Mouse (Mus musculus) midbrain, embryonic 16.5 days (tissue): ENCODE results near the gene H2al1h. TPM values are rescaled to one million over a fixed set of nuclear protein-coding genes. Genes with fewer than 3 reads are reported as not detected.

Source experiments
- ATAC-seq: fragments of 200-750 bp; cut with Nextera tagmentation; 2 replicates; pipeline ENCODE4 v1.8.0; 2017; ENCODE audit warnings: moderate TSS enrichment
- H3K27ac ChIP-seq: fragments of 300-500 bp; sonication (generic); 2 replicates; pipeline ENCODE4 v1.5.1; 2014; ENCODE audit warnings: mild to moderate bottlenecking, low read length, mixed read lengths
- H3K27me3 ChIP-seq: fragments of 300-500 bp; sonication (generic); 2 replicates; pipeline ENCODE4 v1.6.1; 2014; ENCODE audit warnings: low read depth, low read length, mixed read lengths; ENCODE audit not compliant: control insufficient read depth, insufficient read depth
- H3K36me3 ChIP-seq: fragments of 300-500 bp; sonication (generic); 2 replicates; pipeline ENCODE4 v1.6.1; 2014; ENCODE audit warnings: mild to moderate bottlenecking, low read length, moderate library complexity, mixed read lengths; ENCODE audit not compliant: control insufficient read depth, insufficient read depth
- H3K4me1 ChIP-seq: fragments of 300-500 bp; sonication (generic); 2 replicates; pipeline ENCODE4 v1.6.1; 2014; ENCODE audit warnings: mild to moderate bottlenecking, low read length, mixed read lengths; ENCODE audit not compliant: control insufficient read depth, insufficient read depth
- H3K4me2 ChIP-seq: fragments of 300-500 bp; sonication (generic); 2 replicates; pipeline ENCODE4 v1.6.1; 2014; ENCODE audit warnings: mild to moderate bottlenecking, low read length, mixed read lengths
- H3K4me3 ChIP-seq: fragments of 300-500 bp; sonication (generic); 2 replicates; pipeline ENCODE4 v1.5.1; 2014; ENCODE audit warnings: low read depth, mild to moderate bottlenecking, low read length, moderate library complexity, mixed read lengths
- H3K9ac ChIP-seq: fragments of 300-500 bp; sonication (generic); 2 replicates; pipeline ENCODE4 v1.6.1; 2014; ENCODE audit warnings: low read depth, low read length, mixed read lengths
- H3K9me3 ChIP-seq: fragments of 300-500 bp; sonication (generic); replicated peaks from 2 replicates; pipeline ENCODE4 v1.6.1; 2014; ENCODE audit warnings: mild to moderate bottlenecking, low read length, mixed read lengths; ENCODE audit not compliant: control insufficient read depth, poor library complexity, severe bottlenecking
- WGBS: fragments of 180-500 bp; shearing (Covaris S2); extraction: QIAGEN DNeasy Blood & Tissue Kit; methylation state at CpG from one replicate; pipeline ENCODE4 v1.1.7; 2014; 5-methylcytosine and 5-hydroxymethylcytosine counted together
- polyA plus RNA-seq: library from polyadenylated mRNA; unstranded; fragments of >200 nt; fragmentation: Nextera tagmentation; extraction: Ambion mirVana; gene quantifications from 2 replicates; pipeline ENCODE4 v1.2.1, GENCODE M21; 2015

Gene H2al1h
- polyA plus RNA-seq, 1 experiment from 2014 or later: not detected

GRCm38 (mm10) chrX:11361261-11361660 is 40.0 kb downstream of the H2al1h start:
- 95% methylated on average over 2 of the region's 2 CpGs for WGBS
- Histone ChIP-seq H3K36me3 (no peaks in the 10 kb centered on the region), H3K4me3 (no peak overlapping the region), H3K4me2 (no peak overlapping the region), H3K9me3 (no peaks in the 10 kb centered on the region), H3K27me3 (no peaks in the 10 kb centered on the region), H3K9ac (no peak overlapping the region), H3K27ac (no peak overlapping the region), H3K4me1 (no peaks in the 10 kb centered on the region; the same call in 1 of the 2 replicates)
- no peak for ATAC-seq

GRCm38 (mm10) chrX:11363890-11364289 is 42.6 kb downstream of the H2al1h start:
- no peak for ATAC-seq
- Histone ChIP-seq H3K4me1 (no peaks in the 10 kb centered on the region; the same call in 1 of the 2 replicates), H3K9ac (no peak overlapping the region), H3K9me3 (no peaks in the 10 kb centered on the region), H3K27ac (no peak overlapping the region), H3K27me3 (no peaks in the 10 kb centered on the region), H3K4me2 (no peak overlapping the region), H3K4me3 (no peak overlapping the region), H3K36me3 (no peaks in the 10 kb centered on the region)
- WGBS: 36% methylated on average over 6 of the region's 6 CpGs

GRCm38 (mm10) chrX:11365151-11365550 is 43.9 kb downstream of the H2al1h start:
- no peaks in the 10 kb centered on the region; the same call in 1 of the 2 replicates for H3K4me1 ChIP-seq
- no peaks in the 10 kb centered on the region for H3K27me3 ChIP-seq
- no peak for ATAC-seq
- no peak overlapping the region for H3K9ac ChIP-seq
- H3K36me3 ChIP-seq: no peaks in the 10 kb centered on the region
- no peak overlapping the region for H3K4me3 ChIP-seq
- no peak overlapping the region for H3K27ac ChIP-seq
- WGBS: 45% methylated on average over 12 of the region's 12 CpGs
- H3K9me3 ChIP-seq: no peaks in the 10 kb centered on the region
- no peak overlapping the region for H3K4me2 ChIP-seq

Other genes with a start within 250 kb of the H2al1h start
- not detected in 2 replicates for gene H2al1a, start 22.2 kb upstream of the H2al1h start, polyA plus RNA-seq
- not detected in 2 replicates for gene H2al1b, start 19.1 kb upstream of the H2al1h start, polyA plus RNA-seq
- not detected in 2 replicates for gene H2al1c, start 15.8 kb upstream of the H2al1h start, polyA plus RNA-seq
- not detected in 2 replicates for gene H2al1d, start 12.7 kb upstream of the H2al1h start, polyA plus RNA-seq
- not detected in 2 replicates for gene H2al1e, start 9.6 kb upstream of the H2al1h start, polyA plus RNA-seq
- not detected in 2 replicates for gene H2al1f, start 6.3 kb upstream of the H2al1h start, polyA plus RNA-seq
- not detected in 2 replicates for gene H2al1g, start 3.2 kb upstream of the H2al1h start, polyA plus RNA-seq
- gene H2al1i, start 3.2 kb downstream of the H2al1h start, polyA plus RNA-seq: not detected in 2 replicates
- not detected in 2 replicates for gene H2al1j, start 6.3 kb downstream of the H2al1h start, polyA plus RNA-seq